8 mouse cellular contexts compared by ENCODE assay signal in the genomic region with DNA sequence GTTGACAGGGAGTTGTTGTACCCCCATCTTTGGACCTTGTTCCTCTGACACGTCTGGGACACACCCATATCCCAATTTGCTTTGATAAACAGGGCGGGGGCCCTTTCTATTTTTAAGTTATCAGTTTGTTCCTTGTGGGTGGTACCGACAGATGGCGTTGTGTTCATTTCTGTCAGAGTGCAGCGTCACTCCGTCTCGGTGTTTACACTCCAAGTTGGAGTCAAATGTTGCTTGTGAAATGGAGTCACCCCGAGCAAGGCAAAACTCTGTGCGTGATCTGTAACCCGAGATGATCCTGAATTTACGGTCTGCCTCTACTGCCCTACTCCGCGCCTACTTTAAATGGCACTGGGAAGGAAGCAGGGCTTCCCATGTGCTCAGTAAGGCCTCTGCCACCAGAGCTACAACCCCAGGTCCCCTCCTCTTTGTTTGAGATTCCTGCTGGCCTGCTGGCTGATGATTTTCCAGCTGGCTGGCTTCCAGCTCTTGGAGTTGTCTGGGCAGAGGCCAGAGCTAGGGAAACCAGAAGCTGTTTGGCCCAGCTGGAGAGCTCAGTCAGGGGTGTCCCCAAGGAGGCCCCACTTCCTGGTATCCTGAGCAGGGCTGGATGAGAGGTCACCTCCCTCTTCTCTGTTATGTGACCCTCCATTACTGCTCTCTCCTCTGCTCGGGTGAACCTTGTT. TPM values are rescaled to one million over a fixed set of nuclear protein-coding genes. Genes with fewer than 3 reads are reported as not detected.
DNase-seq lines count a peak whose midpoint lies in the region; ATAC-seq and TF ChIP-seq lines count a peak whose summit lies in the region.

No protein-coding gene starts in this region.

- H3K9ac ChIP-seq in forebrain, embryonic 14.5 days (ENCODE audit: low read length) = peak overlapping the region; percentile 5; the same call in 1 of the 2 replicates

- peaks cover 8% of the 10 kb centered on the region for H3K4me1 ChIP-seq in forebrain, embryonic 14.5 days (ENCODE audit: control insufficient read depth, insufficient read depth, low read length)

- ATAC-seq in forebrain, embryonic 14.5 days = peak; percentile 63

- no peak for TF ChIP-seq POLR2A in brain, embryonic 14.5 days (IDR thresholded peaks at IDR 0.05; ENCODE audit: borderline replicate concordance, extremely low read depth, insufficient read depth, insufficient read length, poor library complexity, severe bottlenecking)

- H3K36me3 ChIP-seq in forebrain, embryonic 14.5 days (ENCODE audit: control insufficient read depth, insufficient read depth, low read length) = no peaks in the 10 kb centered on the region

- peak overlapping the region; percentile 12; the same call in 1 of the 2 replicates for H3K4me2 ChIP-seq in forebrain, embryonic 14.5 days (ENCODE audit: low read length)

- 32% methylated on average over 14 of the region's 14 CpGs for WGBS in forebrain, embryonic 14.5 days

- peak; percentile 23; the same call in 1 of the 2 replicates for TF ChIP-seq CTCF in brain, embryonic 14.5 days (IDR thresholded peaks at IDR 0.05; ENCODE audit: borderline replicate concordance, extremely low read depth, insufficient read depth, insufficient read length)
- TF ChIP-seq CTCF in layer of hippocampus, adult 2 months (conservative IDR thresholded peaks at IDR 0.05) = peak; percentile 63

- H3K9me3 ChIP-seq in forebrain, embryonic 14.5 days (replicated peaks; ENCODE audit: control insufficient read depth, low read length) = no peaks in the 10 kb centered on the region

- H3K27ac ChIP-seq in forebrain, embryonic 14.5 days (ENCODE audit: low read depth, low read length) = peak overlapping the region; percentile 48; the same call in 1 of the 2 replicates
- peak overlapping the region; percentile 19; the same call in 1 of the 2 replicates for H3K27ac ChIP-seq in layer of hippocampus, adult 2 months

- intact Hi-C loops in heart, postnatal 36 days (cut with DNase I) = loop anchor here (2.0 to 5.0 kb wide), 2 partner anchors 22 to 92 kb away; no protein-coding TSS in a partner anchor

- H3K4me3 ChIP-seq in forebrain, embryonic 14.5 days (ENCODE audit: low read depth, low read length) = no peak overlapping the region
- no peak overlapping the region; the same call in 1 of the 2 replicates for H3K4me3 ChIP-seq in layer of hippocampus, adult 2 months

- DNase-seq in NIH3T3 (ENCODE audit: low read depth) = peak; percentile 89
- peak; percentile 87 for DNase-seq in brain, embryonic 14.5 days (ENCODE audit: low read depth)
- peak; percentile 80 for DNase-seq in forebrain, embryonic 14.5 days (ENCODE audit: low spot score)
- DNase-seq in heart, postnatal 36 days = peak; percentile 94 to 96
- peak; percentile 35 to 59 for DNase-seq in layer of hippocampus, adult 2 months (ENCODE audit: low spot score in 2 of 2)
- peak; percentile 95 for DNase-seq in lung, postnatal 36 days
- DNase-seq in right cerebral cortex, postnatal 4 days = peak; percentile 71
- no peak for DNase-seq in thymus, adult 18-20 months

- no peaks in the 10 kb centered on the region for H3K27me3 ChIP-seq in forebrain, embryonic 14.5 days (replicated peaks; ENCODE audit: control insufficient read depth, insufficient read depth, low read length)

RNA-seq across cellular contexts. Expression of a gene that starts 13.1 kb away (rescaled TPM):
- not detected in 2 replicates for polyA plus RNA-seq in brain, embryonic 14.5 days (2012; rRNA removed)
- polyA plus RNA-seq in forebrain, embryonic 14.5 days (2014; fragmentation: Nextera tagmentation; extraction: Ambion mirVana) = not detected in 2 replicates
- under 1 TPM in 1 of 2 experiments, not detected in 1; 0.39 TPM for total RNA-seq in heart, postnatal 36 days (2021)
- not detected for total RNA-seq in layer of hippocampus, adult 2 months (2021)

RNA-seq across cellular contexts. Expression of a gene that starts 15.4 kb away (rescaled TPM):
- 0.69 and 0.98 TPM in 2 replicates for polyA plus RNA-seq in brain, embryonic 14.5 days (2012; rRNA removed)
- polyA plus RNA-seq in forebrain, embryonic 14.5 days (2014; fragmentation: Nextera tagmentation; extraction: Ambion mirVana) = 0.50 and 0.62 TPM in 2 replicates
- not detected for total RNA-seq in heart, postnatal 36 days (2021)
- 1 to 10 TPM; 4.0 to 4.1 TPM for total RNA-seq in layer of hippocampus, adult 2 months (2021)

RNA-seq across cellular contexts. Expression of a gene that starts 21.2 kb away (rescaled TPM):
- polyA plus RNA-seq in brain, embryonic 14.5 days (2012; rRNA removed) = 73.1 and 75.8 TPM in 2 replicates
- 84.4 and 99.1 TPM in 2 replicates for polyA plus RNA-seq in forebrain, embryonic 14.5 days (2014; fragmentation: Nextera tagmentation; extraction: Ambion mirVana)
- 10 to 100 TPM; 53.3 to 55.5 TPM for total RNA-seq in heart, postnatal 36 days (2021)
- total RNA-seq in layer of hippocampus, adult 2 months (2021) = 10 to 100 TPM; 58.7 to 64.4 TPM

Comparison
In these comparisons a context has a peak if more than half of its experiments do, and no peak if none do; other contexts are left out.
1. DNase-seq: peak in NIH3T3 (single experiment), brain, embryonic 14.5 days (single experiment), forebrain, embryonic 14.5 days (single experiment), heart, postnatal 36 days (2 of 2), layer of hippocampus, adult 2 months (2 of 2), lung, postnatal 36 days (single experiment) and right cerebral cortex, postnatal 4 days (single experiment); none in thymus, adult 18-20 months (0 of 2).
2. RNA of a gene that starts 15.4 kb away (total RNA-seq): 4.0 to 4.1 TPM in layer of hippocampus, adult 2 months; not detected in heart, postnatal 36 days; every median in the first group is over 4 times any median in the second.